Mouse (Mus musculus): ENCODE measurements around the gene Tppp.

DNA sequence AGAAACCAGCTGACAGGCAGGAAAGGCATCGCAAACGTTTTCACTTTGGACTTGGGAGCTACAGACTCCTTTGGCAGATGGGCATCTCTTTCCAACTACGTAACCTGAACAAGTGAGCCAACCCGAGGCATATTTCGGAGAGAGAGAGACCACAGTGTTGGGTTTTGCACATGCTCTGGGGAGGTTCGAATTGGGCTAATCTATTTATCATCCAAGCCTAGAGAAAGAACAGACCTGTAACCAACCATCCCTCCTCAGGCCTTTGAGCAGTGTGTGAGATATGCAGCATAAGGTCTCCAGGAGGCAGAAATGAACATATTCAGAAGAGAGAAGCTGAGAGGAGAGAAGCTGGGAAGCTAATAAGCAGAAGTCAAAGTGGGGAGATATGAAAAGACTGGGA, 8.2 kb upstream of the Tppp start:
- TF ChIP-seq CTCF (IDR thresholded peaks at IDR 0.05; ENCODE audit: low read depth, low read length) (no peak), POLR2A (IDR thresholded peaks at IDR 0.05; ENCODE audit: insufficient read depth, low read length) (no peak)
